Mouse (Mus musculus): ENCODE data around the gene Ctns. TPM values are rescaled to one million over a fixed set of nuclear protein-coding genes. Genes with fewer than 3 reads are reported as not detected.

The Ctns gene
- polyA plus RNA-seq, 1 experiment from 2014 or later, result 17.2 TPM

GRCm38 (mm10) chr11:73225856-73226255 is 27.0 kb upstream of the Ctns start:
- ATAC-seq (ENCODE audit: low read depth), result no peak
- no peak overlapping the region for H3K4me3 ChIP-seq (ENCODE audit: low read depth, low read length)
- H3K4me2 ChIP-seq (ENCODE audit: low read depth, low read length), result no peak overlapping the region
- no peaks in the 10 kb centered on the region for H3K9me3 ChIP-seq (ENCODE audit: control insufficient read depth, low read length)
- 90% methylated on average over 6 of the region's 6 CpGs for WGBS
- no peak overlapping the region for H3K9ac ChIP-seq (replicated peaks; ENCODE audit: low read depth, low read length)
- H3K4me1 ChIP-seq (ENCODE audit: control insufficient read depth, insufficient read depth, low read length), result no peaks in the 10 kb centered on the region
- no peaks in the 10 kb centered on the region for H3K36me3 ChIP-seq (ENCODE audit: control insufficient read depth, insufficient read depth, low read length)
- no peaks in the 10 kb centered on the region for H3K27me3 ChIP-seq (ENCODE audit: control insufficient read depth, insufficient read depth, low read length)
- H3K27ac ChIP-seq (ENCODE audit: low read depth, low read length), result no peak overlapping the region

GRCm38 (mm10) chr11:73223966-73224365 is 25.1 kb upstream of the Ctns start:
- no peak overlapping the region for H3K4me2 ChIP-seq (ENCODE audit: low read depth, low read length)
- no peaks in the 10 kb centered on the region for H3K4me1 ChIP-seq (ENCODE audit: control insufficient read depth, insufficient read depth, low read length)
- H3K4me3 ChIP-seq (ENCODE audit: low read depth, low read length), result no peak overlapping the region
- WGBS, result 76% methylated on average over 2 of the region's 2 CpGs
- no peak for ATAC-seq (ENCODE audit: low read depth)
- H3K27ac ChIP-seq (ENCODE audit: low read depth, low read length), result no peak overlapping the region
- H3K9me3 ChIP-seq (ENCODE audit: control insufficient read depth, low read length), result no peaks in the 10 kb centered on the region
- H3K27me3 ChIP-seq (ENCODE audit: control insufficient read depth, insufficient read depth, low read length), result no peaks in the 10 kb centered on the region
- H3K9ac ChIP-seq (replicated peaks; ENCODE audit: low read depth, low read length), result no peak overlapping the region
- H3K36me3 ChIP-seq (ENCODE audit: control insufficient read depth, insufficient read depth, low read length), result no peaks in the 10 kb centered on the region

- ATAC-seq (ENCODE audit: low read depth), result no peak
- Histone ChIP-seq H3K9me3 (ENCODE audit: control insufficient read depth, low read length) (no peaks in the 10 kb centered on the region), H3K4me3 (ENCODE audit: low read depth, low read length) (no peak overlapping the region), H3K27me3 (ENCODE audit: control insufficient read depth, insufficient read depth, low read length) (no peaks in the 10 kb centered on the region), H3K9ac (replicated peaks; ENCODE audit: low read depth, low read length) (no peak overlapping the region), H3K36me3 (ENCODE audit: control insufficient read depth, insufficient read depth, low read length) (no peaks in the 10 kb centered on the region), H3K4me2 (ENCODE audit: low read depth, low read length) (no peak overlapping the region), H3K27ac (ENCODE audit: low read depth, low read length) (no peak overlapping the region), H3K4me1 (ENCODE audit: control insufficient read depth, insufficient read depth, low read length) (no peaks in the 10 kb centered on the region)
- 47% methylated on average over 5 of the region's 5 CpGs for WGBS
These were observed 24.0 kb upstream of the Ctns start for GRCm38 (mm10) chr11:73222846-73223245.

- no peak overlapping the region for H3K27ac ChIP-seq (ENCODE audit: low read depth, low read length)
- no peaks in the 10 kb centered on the region for H3K9me3 ChIP-seq (ENCODE audit: control insufficient read depth, low read length)
- no peak overlapping the region for H3K4me2 ChIP-seq (ENCODE audit: low read depth, low read length)
- H3K36me3 ChIP-seq (ENCODE audit: control insufficient read depth, insufficient read depth, low read length), result no peaks in the 10 kb centered on the region
- 93% methylated on average over 1 of the region's 1 CpGs for WGBS
- H3K4me1 ChIP-seq (ENCODE audit: control insufficient read depth, insufficient read depth, low read length), result no peaks in the 10 kb centered on the region
- H3K27me3 ChIP-seq (ENCODE audit: control insufficient read depth, insufficient read depth, low read length), result no peaks in the 10 kb centered on the region
- no peak for ATAC-seq (ENCODE audit: low read depth)
- H3K4me3 ChIP-seq (ENCODE audit: low read depth, low read length), result no peak overlapping the region
- no peak overlapping the region for H3K9ac ChIP-seq (replicated peaks; ENCODE audit: low read depth, low read length)
These were observed 21.8 kb upstream of the Ctns start for GRCm38 (mm10) chr11:73220651-73221050.

- Histone ChIP-seq H3K4me1 (ENCODE audit: control insufficient read depth, insufficient read depth, low read length) (no peaks in the 10 kb centered on the region), H3K9me3 (ENCODE audit: control insufficient read depth, low read length) (no peaks in the 10 kb centered on the region), H3K27ac (ENCODE audit: low read depth, low read length) (no peak overlapping the region), H3K27me3 (ENCODE audit: control insufficient read depth, insufficient read depth, low read length) (no peaks in the 10 kb centered on the region), H3K9ac (replicated peaks; ENCODE audit: low read depth, low read length) (no peak overlapping the region), H3K4me3 (ENCODE audit: low read depth, low read length) (no peak overlapping the region), H3K4me2 (ENCODE audit: low read depth, low read length) (no peak overlapping the region), H3K36me3 (ENCODE audit: control insufficient read depth, insufficient read depth, low read length) (no peaks in the 10 kb centered on the region)
- 72% methylated on average over 2 of the region's 2 CpGs for WGBS
- no peak for ATAC-seq (ENCODE audit: low read depth)
These were observed 20.8 kb upstream of the Ctns start for GRCm38 (mm10) chr11:73219671-73220070.

- Histone ChIP-seq H3K4me3 (ENCODE audit: low read depth, low read length) (no peak overlapping the region), H3K27me3 (ENCODE audit: control insufficient read depth, insufficient read depth, low read length) (no peaks in the 10 kb centered on the region), H3K4me2 (ENCODE audit: low read depth, low read length) (no peak overlapping the region), H3K27ac (ENCODE audit: low read depth, low read length) (no peak overlapping the region), H3K4me1 (ENCODE audit: control insufficient read depth, insufficient read depth, low read length) (no peaks in the 10 kb centered on the region), H3K9ac (replicated peaks; ENCODE audit: low read depth, low read length) (no peak overlapping the region), H3K36me3 (ENCODE audit: control insufficient read depth, insufficient read depth, low read length) (no peaks in the 10 kb centered on the region), H3K9me3 (ENCODE audit: control insufficient read depth, low read length) (no peaks in the 10 kb centered on the region)
- ATAC-seq (ENCODE audit: low read depth), result no peak
- 71% methylated on average over 3 of the region's 3 CpGs for WGBS
These were observed 15.1 kb upstream of the Ctns start for GRCm38 (mm10) chr11:73213956-73214355.

- Histone ChIP-seq H3K4me3 (ENCODE audit: low read depth, low read length) (no peak overlapping the region), H3K9ac (replicated peaks; ENCODE audit: low read depth, low read length) (no peak overlapping the region), H3K4me2 (ENCODE audit: low read depth, low read length) (no peak overlapping the region), H3K4me1 (ENCODE audit: control insufficient read depth, insufficient read depth, low read length) (no peaks in the 10 kb centered on the region), H3K27ac (ENCODE audit: low read depth, low read length) (no peak overlapping the region), H3K27me3 (ENCODE audit: control insufficient read depth, insufficient read depth, low read length) (no peaks in the 10 kb centered on the region), H3K9me3 (ENCODE audit: control insufficient read depth, low read length) (no peaks in the 10 kb centered on the region), H3K36me3 (ENCODE audit: control insufficient read depth, insufficient read depth, low read length) (no peaks in the 10 kb centered on the region)
- WGBS, result 100% methylated on average over 2 of the region's 2 CpGs
- ATAC-seq (ENCODE audit: low read depth), result no peak
These were observed 8.8 kb upstream of the Ctns start for GRCm38 (mm10) chr11:73207621-73208020.

GRCm38 (mm10) chr11:73205194-73205593 is 6.4 kb upstream of the Ctns start:
- no peaks in the 10 kb centered on the region for H3K36me3 ChIP-seq (ENCODE audit: control insufficient read depth, insufficient read depth, low read length)
- H3K4me1 ChIP-seq (ENCODE audit: control insufficient read depth, insufficient read depth, low read length), result no peaks in the 10 kb centered on the region
- no peak overlapping the region for H3K4me2 ChIP-seq (ENCODE audit: low read depth, low read length)
- H3K4me3 ChIP-seq (ENCODE audit: low read depth, low read length), result no peak overlapping the region
- ATAC-seq (ENCODE audit: low read depth), result no peak
- no peak overlapping the region for H3K9ac ChIP-seq (replicated peaks; ENCODE audit: low read depth, low read length)
- WGBS, result 79% methylated on average over 7 of the region's 7 CpGs
- H3K9me3 ChIP-seq (ENCODE audit: control insufficient read depth, low read length), result no peaks in the 10 kb centered on the region
- no peaks in the 10 kb centered on the region for H3K27me3 ChIP-seq (ENCODE audit: control insufficient read depth, insufficient read depth, low read length)
- H3K27ac ChIP-seq (ENCODE audit: low read depth, low read length), result no peak overlapping the region

GRCm38 (mm10) chr11:73203895-73204294 is 5.1 kb upstream of the Ctns start:
- Histone ChIP-seq H3K27me3 (ENCODE audit: control insufficient read depth, insufficient read depth, low read length) (no peaks in the 10 kb centered on the region), H3K4me3 (ENCODE audit: low read depth, low read length) (no peak overlapping the region), H3K27ac (ENCODE audit: low read depth, low read length) (no peak overlapping the region), H3K4me1 (ENCODE audit: control insufficient read depth, insufficient read depth, low read length) (peaks cover 3% of the 10 kb centered on the region; the same call in 1 of the 2 replicates), H3K9ac (replicated peaks; ENCODE audit: low read depth, low read length) (no peak overlapping the region), H3K36me3 (ENCODE audit: control insufficient read depth, insufficient read depth, low read length) (no peaks in the 10 kb centered on the region), H3K9me3 (ENCODE audit: control insufficient read depth, low read length) (no peaks in the 10 kb centered on the region), H3K4me2 (ENCODE audit: low read depth, low read length) (no peak overlapping the region)
- no peak for ATAC-seq (ENCODE audit: low read depth)
- WGBS, result 87% methylated on average over 8 of the region's 8 CpGs

- peaks cover 8% of the 10 kb centered on the region; the same call in 1 of the 2 replicates for H3K4me1 ChIP-seq (ENCODE audit: control insufficient read depth, insufficient read depth, low read length)
- H3K4me3 ChIP-seq (ENCODE audit: low read depth, low read length), result no peak overlapping the region
- H3K36me3 ChIP-seq (ENCODE audit: control insufficient read depth, insufficient read depth, low read length), result no peaks in the 10 kb centered on the region
- H3K9me3 ChIP-seq (ENCODE audit: control insufficient read depth, low read length), result no peaks in the 10 kb centered on the region
- H3K9ac ChIP-seq (replicated peaks; ENCODE audit: low read depth, low read length), result no peak overlapping the region
- 31% methylated on average over 4 of the region's 4 CpGs for WGBS
- ATAC-seq (ENCODE audit: low read depth), result no peak
- no peaks in the 10 kb centered on the region for H3K27me3 ChIP-seq (ENCODE audit: control insufficient read depth, insufficient read depth, low read length)
- H3K4me2 ChIP-seq (ENCODE audit: low read depth, low read length), result no peak overlapping the region
- H3K27ac ChIP-seq (ENCODE audit: low read depth, low read length), result no peak overlapping the region
These were observed 2.8 kb upstream of the Ctns start for GRCm38 (mm10) chr11:73201597-73201996.
